Mouse (Mus musculus) lung, embryonic 15.5 days (tissue): Measurements from ENCODE around the gene Six2. TPM values are rescaled to one million over a fixed set of nuclear protein-coding genes. Genes with fewer than 3 reads are reported as not detected.
"Not testable (repeated sequence)": the region's sequence is repeated elsewhere in the genome, so short reads cannot be mapped to it uniquely, and the experiment has no call there.

ENCODE experiments used
- ATAC-seq: fragments of 200-750 bp; cut with Nextera tagmentation; 2 replicates; pipeline ENCODE4 v1.8.0; 2017; ENCODE audit warnings: moderate number of reproducible peaks, borderline replicate concordance; ENCODE audit not compliant: low FRiP score, low TSS enrichment; ENCODE audit errors: extremely low read depth
- H3K27ac ChIP-seq: fragments of 300-500 bp; sonication (generic); 2 replicates; pipeline ENCODE4 v1.5.1; 2015; ENCODE audit warnings: moderate library complexity, mild to moderate bottlenecking, inconsistent platforms
- H3K27me3 ChIP-seq: fragments of 300-500 bp; sonication (generic); 2 replicates; pipeline ENCODE4 v1.6.1; 2015; ENCODE audit warnings: inconsistent platforms
- H3K36me3 ChIP-seq: fragments of 300-500 bp; sonication (generic); 2 replicates; pipeline ENCODE4 v1.6.1; 2015; ENCODE audit warnings: inconsistent platforms
- H3K4me1 ChIP-seq: fragments of 300-500 bp; sonication (generic); 2 replicates; pipeline ENCODE4 v1.6.1; 2015; ENCODE audit warnings: inconsistent platforms
- H3K4me2 ChIP-seq: fragments of 300-500 bp; sonication (generic); 2 replicates; pipeline ENCODE4 v1.6.1; 2015; ENCODE audit warnings: inconsistent platforms, mild to moderate bottlenecking, moderate library complexity
- H3K4me3 ChIP-seq: fragments of 300-500 bp; sonication (generic); 2 replicates; pipeline ENCODE4 v1.5.1; 2015; ENCODE audit warnings: mild to moderate bottlenecking, inconsistent platforms
- H3K9ac ChIP-seq: fragments of 300-500 bp; sonication (generic); 2 replicates; pipeline ENCODE4 v1.6.1; 2015; ENCODE audit warnings: inconsistent platforms
- H3K9me3 ChIP-seq: fragments of 300-500 bp; sonication (generic); 2 replicates; pipeline ENCODE4 v1.6.1; 2016; ENCODE audit warnings: inconsistent platforms
- WGBS: fragments of 180-500 bp; shearing (Covaris S2); methylation state at CpG from one replicate; pipeline ENCODE4 v1.1.7; 2015; 5-methylcytosine and 5-hydroxymethylcytosine counted together
- polyA plus RNA-seq: library from polyadenylated mRNA; unstranded; fragments of >200 nt; fragmentation: Nextera tagmentation; extraction: Ambion mirVana; gene quantifications from 2 replicates; pipeline ENCODE4 v1.2.1, GENCODE M21; 2015

Gene Six2
- polyA plus RNA-seq, 1 experiment from 2014 or later: 0.55 TPM

DNA sequence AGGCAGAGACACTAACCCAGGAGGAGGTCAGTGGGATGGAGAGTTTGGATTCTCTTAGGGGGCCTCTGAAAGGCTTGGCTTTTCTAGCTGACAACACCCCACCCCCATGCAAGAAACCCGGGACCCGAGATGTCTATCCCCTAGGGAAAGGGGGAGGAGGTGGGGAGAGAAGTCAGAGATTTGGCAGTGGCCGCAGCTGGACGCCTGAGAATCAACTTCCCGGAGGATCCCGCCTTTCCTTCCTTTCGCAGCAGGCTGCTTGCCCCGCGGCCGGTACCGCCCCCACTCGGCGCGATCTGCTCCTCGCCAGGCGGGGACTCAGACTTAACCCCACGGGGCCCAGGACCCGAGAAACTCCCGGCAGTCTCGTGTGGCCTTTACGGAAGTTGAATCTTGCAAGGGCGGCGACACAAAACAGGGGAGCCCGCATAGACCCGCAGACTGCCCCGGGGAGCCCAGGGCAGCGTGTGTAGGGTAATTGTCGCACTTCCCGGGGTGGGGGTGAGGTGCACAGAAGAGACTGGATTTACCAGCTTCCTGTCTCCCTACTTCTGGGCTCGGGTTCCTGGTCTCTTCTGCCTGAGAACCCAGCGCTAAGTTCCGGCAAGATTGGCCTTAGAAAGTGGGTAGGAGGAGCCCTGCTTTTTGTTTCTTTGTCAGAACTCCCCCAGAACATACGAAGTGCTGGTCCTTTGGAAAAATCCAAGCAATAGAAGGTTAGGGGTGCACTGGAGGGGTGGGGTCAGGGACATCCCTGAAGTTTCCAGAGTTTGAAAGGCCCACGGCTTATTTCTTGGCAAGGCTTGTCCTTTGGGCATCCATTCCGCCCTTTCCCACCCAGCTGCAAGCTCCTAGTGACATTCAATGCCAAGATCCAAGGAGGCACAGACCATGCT lies 1.1 kb upstream of the Six2 start:
- no peak overlapping the region for H3K27ac ChIP-seq
- no peaks in the 10 kb centered on the region for H3K9me3 ChIP-seq
- no peaks in the 10 kb centered on the region for H3K36me3 ChIP-seq
- ATAC-seq: no peak
- peaks cover 98% of the 10 kb centered on the region for H3K27me3 ChIP-seq
- H3K4me1 ChIP-seq: peaks cover 22% of the 10 kb centered on the region
- 0 out of 2 replicates have a peak overlapping the region, but pooled peaks have one; percentile 12 for H3K9ac ChIP-seq
- 1% methylated on average over 35 of the region's 35 CpGs for WGBS
- H3K4me2 ChIP-seq: peak overlapping the region; percentile 85
- H3K4me3 ChIP-seq: peak overlapping the region; percentile 40

GRCm38 (mm10) chr17:85687421-85688235 lies 446 bp downstream of the Six2 start:
- H3K4me3 ChIP-seq: peak overlapping the region; percentile 40
- no peaks in the 10 kb centered on the region for H3K36me3 ChIP-seq
- under 1% methylated on average over 70 of the region's 109 CpGs for WGBS
- peak overlapping the region; percentile 85 for H3K4me2 ChIP-seq
- peaks cover 98% of the 10 kb centered on the region for H3K27me3 ChIP-seq
- no peak overlapping the region for H3K27ac ChIP-seq
- ATAC-seq: no peak
- no peaks in the 10 kb centered on the region for H3K9me3 ChIP-seq
- no peak overlapping the region for H3K9ac ChIP-seq
- peaks cover 22% of the 10 kb centered on the region for H3K4me1 ChIP-seq

- Histone ChIP-seq H3K27me3 (peaks cover 98% of the 10 kb centered on the region), H3K9me3 (no peaks in the 10 kb centered on the region), H3K4me2 (peak overlapping the region; percentile 85), H3K9ac (no peak overlapping the region), H3K4me3 (peak overlapping the region; percentile 40), H3K27ac (no peak overlapping the region), H3K4me1 (peaks cover 22% of the 10 kb centered on the region), H3K36me3 (no peaks in the 10 kb centered on the region)
- no peak for ATAC-seq
- 4% methylated on average over 42 of the region's 42 CpGs for WGBS
Observed at GRCm38 (mm10) chr17:85686476-85687420, 1.3 kb downstream of the Six2 start.

DNA sequence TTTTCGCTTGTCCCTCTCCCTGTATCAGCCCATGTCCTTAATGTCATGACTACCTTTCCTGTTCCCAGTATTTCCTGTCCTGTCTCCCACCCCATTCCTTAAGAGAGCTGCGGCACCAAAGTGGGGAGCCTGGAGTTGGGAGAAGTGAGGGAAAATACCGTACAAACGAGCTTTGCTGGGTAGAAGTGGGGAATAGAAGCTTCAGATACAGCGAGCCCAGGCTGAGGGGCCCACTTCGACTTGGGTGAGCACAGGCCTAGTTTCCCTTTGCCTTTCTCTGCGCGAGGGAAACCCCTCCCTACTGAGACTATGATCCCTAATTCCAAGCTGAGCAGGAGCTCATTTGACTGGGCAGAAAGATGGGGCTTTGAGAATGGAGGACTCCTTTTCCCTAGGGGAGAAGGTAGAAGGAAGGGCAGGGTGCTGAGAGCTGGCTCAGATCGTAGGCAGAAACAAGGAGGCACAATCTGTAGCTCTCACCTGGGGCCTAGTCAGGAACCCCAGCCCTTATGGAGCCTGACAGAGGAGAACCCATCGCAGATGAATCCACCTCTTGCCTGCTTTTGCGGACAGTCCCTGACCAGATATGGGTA lies 2.3 kb downstream of the Six2 start:
- Histone ChIP-seq H3K27me3 (peaks cover 98% of the 10 kb centered on the region), H3K27ac (no peak overlapping the region), H3K9ac (no peak overlapping the region), H3K36me3 (no peaks in the 10 kb centered on the region), H3K4me1 (peaks cover 22% of the 10 kb centered on the region), H3K9me3 (no peaks in the 10 kb centered on the region), H3K4me2 (no peak overlapping the region), H3K4me3 (no peak overlapping the region; the same call in 1 of the 2 replicates)
- 9% methylated on average over 11 of the region's 11 CpGs for WGBS
- no peak for ATAC-seq

GRCm38 (mm10) chr17:85684841-85685688 lies 3.0 kb downstream of the Six2 start:
- ATAC-seq: no peak
- no peak overlapping the region for H3K4me2 ChIP-seq
- no peak overlapping the region for H3K27ac ChIP-seq
- no peaks in the 10 kb centered on the region for H3K36me3 ChIP-seq
- H3K27me3 ChIP-seq: peaks cover 98% of the 10 kb centered on the region
- WGBS: 1% methylated on average over 46 of the region's 46 CpGs
- H3K4me3 ChIP-seq: no peak overlapping the region
- no peaks in the 10 kb centered on the region for H3K9me3 ChIP-seq
- no peak overlapping the region for H3K9ac ChIP-seq
- peaks cover 24% of the 10 kb centered on the region for H3K4me1 ChIP-seq

DNA sequence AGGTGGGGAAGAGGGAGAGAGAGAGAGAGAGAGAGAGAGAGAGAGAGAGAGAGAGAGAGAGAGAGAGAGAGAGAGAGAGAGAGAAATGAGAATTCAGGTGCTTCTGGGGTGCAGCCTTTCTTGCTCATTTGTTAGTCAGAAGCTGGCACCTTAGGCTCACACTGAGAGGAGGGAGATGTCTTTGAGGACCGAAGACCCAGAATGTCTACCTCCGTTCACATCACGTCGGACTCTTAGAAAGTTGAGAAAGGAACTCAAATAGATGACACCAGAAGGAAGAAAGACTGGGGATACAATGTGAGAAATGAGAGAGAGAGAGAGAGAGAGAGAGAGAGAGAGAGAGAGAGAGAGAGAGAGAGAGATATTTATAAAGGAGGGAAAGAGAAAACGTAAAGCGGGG lies 3.6 kb downstream of the Six2 start:
- peaks cover 98% of the 10 kb centered on the region for H3K27me3 ChIP-seq
- whole genome bisulfite sequencing: 3% methylated on average over 6 of the region's 6 CpGs
- H3K36me3 ChIP-seq, H3K9me3 ChIP-seq, H3K27ac ChIP-seq, ATAC-seq, H3K9ac ChIP-seq, H3K4me3 ChIP-seq, H3K4me2 ChIP-seq: not testable (repeated sequence)
- H3K4me1 ChIP-seq: peaks cover 31% of the 10 kb centered on the region

- H3K27ac ChIP-seq: no peak overlapping the region
- no peak overlapping the region for H3K4me3 ChIP-seq
- 3% methylated on average over 17 of the region's 17 CpGs for WGBS
Observed at GRCm38 (mm10) chr17:85683984-85684307, 4.1 kb downstream of the Six2 start.

GRCm38 (mm10) chr17:85683111-85683983 lies 4.7 kb downstream of the Six2 start:
- H3K9ac ChIP-seq: no peak overlapping the region
- no peak overlapping the region for H3K4me3 ChIP-seq
- H3K27me3 ChIP-seq: peaks cover 98% of the 10 kb centered on the region
- no peak for ATAC-seq
- H3K36me3 ChIP-seq: no peaks in the 10 kb centered on the region
- H3K27ac ChIP-seq: no peak overlapping the region
- peaks cover 21% of the 10 kb centered on the region for H3K4me1 ChIP-seq
- no peak overlapping the region for H3K4me2 ChIP-seq
- no peaks in the 10 kb centered on the region for H3K9me3 ChIP-seq
- WGBS: 8% methylated on average over 25 of the region's 25 CpGs

More at GRCm38 (mm10) chr17:85683984-85684307, 4.1 kb downstream of the Six2 start:
- Histone ChIP-seq H3K4me2 (no peak overlapping the region), H3K4me1 (peaks cover 27% of the 10 kb centered on the region), H3K36me3 (no peaks in the 10 kb centered on the region), H3K9me3 (no peaks in the 10 kb centered on the region), H3K27me3 (peaks cover 98% of the 10 kb centered on the region), H3K9ac (no peak overlapping the region)
- no peak for ATAC-seq

- 9% methylated on average over 7 of the region's 7 CpGs for WGBS
- no peaks in the 10 kb centered on the region for H3K9me3 ChIP-seq
- no peak overlapping the region for H3K4me2 ChIP-seq
- peaks cover 94% of the 10 kb centered on the region for H3K27me3 ChIP-seq
- H3K27ac ChIP-seq: no peak overlapping the region
- H3K4me3 ChIP-seq: no peak overlapping the region
- no peak for ATAC-seq
- H3K9ac ChIP-seq: no peak overlapping the region
- no peaks in the 10 kb centered on the region for H3K36me3 ChIP-seq
- peaks cover 11% of the 10 kb centered on the region for H3K4me1 ChIP-seq
Observed at GRCm38 (mm10) chr17:85682181-85682710, 5.8 kb downstream of the Six2 start.
